20 mouse cellular contexts compared by ENCODE assay signal in the genomic region with DNA sequence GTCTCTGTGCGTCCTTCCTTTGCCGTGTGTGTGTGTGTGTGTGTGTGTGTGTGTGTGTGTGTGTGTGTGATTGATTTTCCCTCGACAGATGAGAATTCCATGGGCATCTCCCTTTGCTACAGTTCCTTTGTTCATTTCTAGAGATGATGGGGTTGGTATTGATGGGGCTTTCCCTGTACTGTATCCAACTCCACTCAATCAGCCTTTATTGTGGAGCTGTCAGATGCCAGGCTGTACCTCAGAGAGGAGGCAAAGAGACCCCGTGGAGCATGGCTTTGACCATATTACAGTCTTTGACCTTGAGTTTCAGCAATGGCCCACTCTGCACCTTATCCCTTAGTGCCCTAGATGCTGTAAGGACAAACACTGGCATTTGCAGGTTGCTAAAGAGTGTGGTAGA.
DNase-seq lines count a peak whose midpoint lies in the region; ATAC-seq and TF ChIP-seq lines count a peak whose summit lies in the region.
"Had no signal": no experiment of that assay in that cellular context is flagged by ENCODE, and none has a peak within 500 bp of the region (broad histone marks: within the 10 kb centered on the region; RNA-seq: fewer than 3 reads in every experiment).

No protein-coding gene starts in this region.

- no peaks in the 10 kb centered on the region for H3K9me3 ChIP-seq in hindbrain, embryonic 11.5 days (ENCODE audit: control insufficient read depth, low read length)
- H3K9me3 ChIP-seq in hindbrain, embryonic 10.5 days: no peaks in the 10 kb centered on the region
- no peaks in the 10 kb centered on the region for H3K9me3 ChIP-seq in hindbrain, embryonic 14.5 days (ENCODE audit: control insufficient read depth, low read length)
- H3K9me3 ChIP-seq in neural tube, embryonic 13.5 days: no peaks in the 10 kb centered on the region
- H3K9me3 ChIP-seq: forebrain, embryonic 15.5 days had no signal

- no peak overlapping the region for H3K27ac ChIP-seq in hindbrain, embryonic 11.5 days (ENCODE audit: low read depth, low read length)
- no peak overlapping the region for H3K27ac ChIP-seq in hindbrain, embryonic 10.5 days
- H3K27ac ChIP-seq in hindbrain, embryonic 14.5 days: no peak overlapping the region
- no peak overlapping the region for H3K27ac ChIP-seq in neural tube, embryonic 13.5 days (replicated peaks)
- H3K27ac ChIP-seq: forebrain, embryonic 10.5 days; forebrain, embryonic 15.5 days; heart, adult 2 months had no signal

- no peak overlapping the region for H3K9ac ChIP-seq in hindbrain, embryonic 11.5 days (ENCODE audit: low read depth, low read length)
- H3K9ac ChIP-seq in hindbrain, embryonic 14.5 days: no peak overlapping the region
- no peak overlapping the region for H3K9ac ChIP-seq in neural tube, embryonic 13.5 days
- H3K9ac ChIP-seq: forebrain, embryonic 15.5 days had no signal

- ATAC-seq in hindbrain, embryonic 11.5 days (ENCODE audit: low FRiP score): 0 out of 2 replicates have a peak, but pooled peaks have one; percentile 61
- ATAC-seq in hindbrain, embryonic 14.5 days (ENCODE audit: low FRiP score): peak; percentile 57; the same call in 1 of the 2 replicates
- ATAC-seq in neural tube, embryonic 13.5 days (ENCODE audit: low read depth): peak; percentile 79
- ATAC-seq: CD4-positive, CD25-positive, alpha-beta regulatory T cell, adult 4 months; forebrain, embryonic 15.5 days; intestine, embryonic 16.5 days had no signal

- no peaks in the 10 kb centered on the region for H3K27me3 ChIP-seq in hindbrain, embryonic 11.5 days (ENCODE audit: control insufficient read depth, insufficient read depth, low read length)
- no peaks in the 10 kb centered on the region for H3K27me3 ChIP-seq in hindbrain, embryonic 10.5 days (ENCODE audit: insufficient read depth, poor library complexity, severe bottlenecking)
- H3K27me3 ChIP-seq in hindbrain, embryonic 14.5 days (ENCODE audit: control insufficient read depth, insufficient read depth, low read length): no peaks in the 10 kb centered on the region
- H3K27me3 ChIP-seq in neural tube, embryonic 13.5 days: no peaks in the 10 kb centered on the region
- H3K27me3 ChIP-seq: forebrain, embryonic 15.5 days had no signal

- H3K4me1 ChIP-seq in hindbrain, embryonic 11.5 days (replicated peaks; ENCODE audit: control insufficient read depth, insufficient read depth, low read length): no peaks in the 10 kb centered on the region
- H3K4me1 ChIP-seq in hindbrain, embryonic 10.5 days (replicated peaks): no peaks in the 10 kb centered on the region
- H3K4me1 ChIP-seq in hindbrain, embryonic 14.5 days (replicated peaks; ENCODE audit: control insufficient read depth, insufficient read depth, low read length): peaks cover 8% of the 10 kb centered on the region; the same call in 1 of the 2 replicates
- H3K4me1 ChIP-seq in neural tube, embryonic 13.5 days (replicated peaks): peaks cover 15% of the 10 kb centered on the region
- H3K4me1 ChIP-seq: forebrain, embryonic 10.5 days; forebrain, embryonic 15.5 days had no signal

- TF ChIP-seq CTCF in brain, embryonic 14.5 days (IDR thresholded peaks at IDR 0.05; ENCODE audit: borderline replicate concordance, extremely low read depth, insufficient read depth, insufficient read length): no peak

- TF ChIP-seq POLR2A in brain, embryonic 14.5 days (IDR thresholded peaks at IDR 0.05; ENCODE audit: borderline replicate concordance, extremely low read depth, insufficient read depth, insufficient read length, poor library complexity, severe bottlenecking): no peak

- H3K4me2 ChIP-seq in hindbrain, embryonic 11.5 days (replicated peaks; ENCODE audit: low read depth, low read length): no peak overlapping the region
- H3K4me2 ChIP-seq in hindbrain, embryonic 14.5 days (replicated peaks): no peak overlapping the region
- no peak overlapping the region for H3K4me2 ChIP-seq in neural tube, embryonic 13.5 days
- H3K4me2 ChIP-seq: forebrain, embryonic 15.5 days; heart, embryonic 11.5 days had no signal

- DNase-seq in hindbrain, embryonic 11.5 days (ENCODE audit: low spot score): no peak
- DNase-seq in hindbrain, embryonic 10.5 days (ENCODE audit: low spot score): no peak
- peak; percentile 17 for DNase-seq in brain, embryonic 14.5 days (ENCODE audit: low read depth)
- DNase-seq in hindbrain, embryonic 14.5 days (ENCODE audit: low spot score): no peak
- no peak for DNase-seq in retina, embryonic 14.5 days (ENCODE audit: low spot score)
- no peak for DNase-seq in cerebellum, adult 9-10 months
- DNase-seq: adrenal gland, adult 2 months; adrenal gland, postnatal 14 days; cerebellum, adult 11-12 months; cerebellum, adult 8-10 months; cerebellum, postnatal 14 days; gastrocnemius, postnatal 25 days; heart, adult 2 months; kidney, adult 18-20 months had no signal

- 67% methylated on average over 4 of the region's 4 CpGs for WGBS in hindbrain, embryonic 11.5 days
- 68% methylated on average over 4 of the region's 4 CpGs for WGBS in hindbrain, embryonic 10.5 days
- WGBS in hindbrain, embryonic 14.5 days: 34% methylated on average over 4 of the region's 4 CpGs
- WGBS in neural tube, embryonic 13.5 days: 47% methylated on average over 4 of the region's 4 CpGs

- H3K36me3 ChIP-seq in hindbrain, embryonic 11.5 days (ENCODE audit: control insufficient read depth, insufficient read depth, low read length): no peaks in the 10 kb centered on the region
- no peaks in the 10 kb centered on the region for H3K36me3 ChIP-seq in hindbrain, embryonic 10.5 days
- no peaks in the 10 kb centered on the region for H3K36me3 ChIP-seq in hindbrain, embryonic 14.5 days (replicated peaks; ENCODE audit: control insufficient read depth, insufficient read depth)
- H3K36me3 ChIP-seq in neural tube, embryonic 13.5 days: no peaks in the 10 kb centered on the region
- H3K36me3 ChIP-seq: forebrain, embryonic 10.5 days; forebrain, embryonic 15.5 days had no signal

- H3K4me3 ChIP-seq in hindbrain, embryonic 11.5 days (ENCODE audit: low read depth, low read length): no peak overlapping the region
- H3K4me3 ChIP-seq in hindbrain, embryonic 10.5 days: no peak overlapping the region
- no peak overlapping the region for H3K4me3 ChIP-seq in hindbrain, embryonic 14.5 days (replicated peaks; ENCODE audit: low read length)
- H3K4me3 ChIP-seq in neural tube, embryonic 13.5 days: no peak overlapping the region
- H3K4me3 ChIP-seq: forebrain, embryonic 10.5 days; forebrain, embryonic 15.5 days; heart, adult 2 months had no signal
